Mouse (Mus musculus) liver, adult (tissue): ENCODE measurements around the gene Mast3.
A peak's percentile ranks its signal among the peaks of the same experiment; 100 is the strongest.

Experiments used
- GATA4 ChIP-seq: IDR thresholded peaks from 2 replicates; pipeline ENCODE4 v1.6.1; 2014; ENCODE audit warnings: mild to moderate bottlenecking, low read length; ENCODE audit not compliant: insufficient replicate concordance

The Mast3 gene

DNA sequence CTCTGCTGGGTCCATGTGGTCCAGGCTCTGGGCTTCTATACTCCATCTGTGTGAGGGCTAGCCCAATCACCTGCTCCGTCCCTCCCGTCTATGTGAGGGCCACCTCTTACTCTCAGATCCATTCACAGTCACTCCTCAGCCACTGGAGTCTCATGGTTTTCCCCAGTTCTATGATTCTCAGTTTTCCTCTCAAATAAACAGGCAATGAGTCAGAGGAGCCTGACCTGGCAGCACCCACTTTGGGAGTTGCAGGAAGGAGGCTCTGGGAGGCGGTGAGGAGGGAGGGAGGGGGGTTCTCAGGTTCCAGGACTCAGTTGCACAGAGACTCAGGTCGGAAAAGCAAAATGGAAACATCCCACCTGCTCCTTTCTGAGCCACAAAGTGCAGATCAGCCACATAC is 8.0 kb upstream of the Mast3 start:
- TF ChIP-seq GATA4, result no peak

DNA sequence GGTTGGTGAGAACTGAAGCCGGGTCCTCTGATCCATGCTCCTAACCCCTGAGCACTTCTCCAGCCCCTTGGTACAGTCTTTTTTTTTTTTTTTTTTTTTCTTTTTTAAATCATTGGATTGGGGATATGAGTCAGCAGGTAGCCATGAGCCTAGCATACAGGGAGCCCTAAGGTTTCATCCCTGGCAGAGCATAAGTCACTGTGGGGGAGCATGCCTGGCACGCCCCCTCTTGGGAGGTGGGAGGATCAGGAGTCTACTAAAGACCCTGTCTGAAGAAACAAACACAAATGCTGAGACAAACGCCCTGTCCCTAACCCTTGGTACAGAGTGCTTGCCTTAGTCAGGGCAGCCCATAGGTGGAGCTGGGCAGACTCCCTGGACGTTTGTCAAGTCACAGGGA is 7.2 kb upstream of the Mast3 start:
- no peak for TF ChIP-seq GATA4

DNA sequence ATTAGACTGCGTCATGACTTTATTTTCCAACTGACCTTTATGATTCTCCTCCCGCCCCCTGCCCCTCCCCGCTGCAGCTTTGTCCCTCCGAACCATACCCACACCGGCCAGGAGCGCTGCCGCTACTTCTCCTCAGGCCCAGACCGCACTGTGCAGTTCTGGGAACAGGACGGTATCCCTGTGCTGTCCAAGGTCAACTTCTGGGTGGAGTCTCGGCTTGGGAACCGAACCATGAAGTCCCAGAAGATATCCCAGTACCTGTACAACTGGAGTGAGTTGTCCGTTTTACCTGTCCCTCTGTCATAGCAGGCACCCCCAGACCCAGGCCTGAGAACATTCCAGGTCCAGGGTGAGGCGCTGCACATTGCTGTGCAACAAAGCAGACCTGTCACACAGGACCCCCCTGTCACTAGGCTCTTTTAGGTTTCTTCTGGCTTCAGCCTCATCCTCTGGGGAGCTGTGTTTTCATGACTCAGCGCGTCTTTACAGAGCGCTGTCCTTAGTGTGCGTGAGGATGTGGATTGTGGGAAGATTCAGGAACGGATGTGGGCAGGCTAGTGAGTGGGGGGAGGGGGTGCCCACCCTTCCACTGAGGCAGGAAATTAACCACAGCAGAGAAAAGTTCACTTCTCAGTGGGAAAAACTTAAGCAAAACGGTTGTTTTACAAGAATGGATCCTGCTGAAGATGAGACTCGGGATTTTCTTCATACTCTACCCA is 6.3 kb upstream of the Mast3 start:
- TF ChIP-seq GATA4, result no peak

DNA sequence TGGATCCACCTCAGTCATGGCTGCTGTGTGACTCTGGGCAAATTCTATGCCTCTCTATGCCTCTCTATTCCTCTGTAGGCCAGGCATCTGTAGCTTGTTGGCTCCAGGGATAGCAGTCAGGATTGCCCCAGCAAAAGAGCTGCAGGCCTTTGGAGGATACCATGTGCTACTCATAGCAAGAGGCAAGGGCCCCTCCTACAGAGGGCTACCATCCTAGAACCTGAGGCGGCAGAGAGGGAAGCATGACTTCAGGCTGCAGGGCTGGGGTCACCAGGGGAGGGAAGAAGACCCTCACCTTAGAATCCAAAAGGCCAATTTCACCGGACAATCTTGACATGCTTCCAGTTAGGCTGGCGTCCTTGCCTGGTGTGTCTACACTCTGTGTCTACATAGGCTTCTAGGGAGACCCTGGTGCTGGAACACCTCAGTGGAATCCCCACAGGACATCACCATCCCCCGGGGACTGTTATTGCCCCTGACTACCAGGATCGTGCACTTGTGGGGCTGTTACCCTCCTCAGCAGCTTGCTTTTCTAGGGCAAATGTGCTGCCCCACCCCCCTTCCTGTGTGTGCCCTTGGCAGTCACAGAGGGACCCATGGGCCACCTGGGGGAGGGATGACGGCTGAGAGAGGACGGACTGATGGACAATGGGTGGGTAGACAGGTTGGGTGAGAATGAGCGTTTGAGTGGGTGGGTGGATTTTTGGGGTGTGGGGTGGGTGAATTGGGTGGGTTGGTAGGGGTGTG is 4.3 kb upstream of the Mast3 start:
- TF ChIP-seq GATA4, result no peak

DNA sequence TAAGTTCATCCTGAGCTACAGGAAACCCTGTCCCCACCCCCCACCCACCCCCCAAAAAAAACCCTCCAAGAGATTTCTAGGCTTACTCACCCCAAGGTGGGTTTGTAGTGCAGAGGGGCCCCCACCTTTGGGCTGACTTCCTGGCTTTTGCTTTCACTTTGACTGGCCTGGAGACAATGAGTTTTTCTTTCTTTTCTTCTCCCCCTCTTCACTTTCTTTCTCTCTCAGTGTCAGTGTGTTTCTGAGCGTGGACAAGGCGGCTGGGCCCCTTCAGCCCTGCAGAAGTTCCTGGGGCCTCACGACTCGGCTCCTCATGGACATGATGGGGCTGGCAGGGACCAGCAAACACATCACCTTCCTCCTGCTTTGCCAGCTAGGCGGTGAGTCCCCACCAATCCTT is 3.4 kb upstream of the Mast3 start, which contains the start of gene Il12rb1:
Il12rb1 (plus strand) TSS at position 211 of the 400 bp plus-strand sequence.
- TF ChIP-seq GATA4, result no peak

DNA sequence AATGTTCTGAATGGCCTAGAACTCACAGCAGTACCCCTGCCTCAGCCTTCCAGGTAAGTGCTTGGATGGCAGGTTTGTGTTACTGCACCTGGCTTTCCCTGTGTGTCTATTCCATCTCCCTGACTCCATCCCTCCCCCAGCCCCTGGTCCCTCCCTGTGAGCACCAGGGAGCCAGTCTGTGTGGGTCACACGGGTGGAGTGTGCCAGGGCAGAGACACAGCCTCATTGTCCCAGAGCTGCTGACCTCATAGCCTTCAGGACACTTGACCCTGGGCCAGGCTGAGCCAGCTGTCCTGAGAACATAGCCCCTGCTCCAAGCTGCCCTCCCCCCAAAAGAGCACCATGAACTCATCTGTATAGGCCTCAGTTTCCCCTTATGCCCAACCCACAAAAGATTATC is 2.5 kb upstream of the Mast3 start:
- no peak for TF ChIP-seq GATA4

DNA sequence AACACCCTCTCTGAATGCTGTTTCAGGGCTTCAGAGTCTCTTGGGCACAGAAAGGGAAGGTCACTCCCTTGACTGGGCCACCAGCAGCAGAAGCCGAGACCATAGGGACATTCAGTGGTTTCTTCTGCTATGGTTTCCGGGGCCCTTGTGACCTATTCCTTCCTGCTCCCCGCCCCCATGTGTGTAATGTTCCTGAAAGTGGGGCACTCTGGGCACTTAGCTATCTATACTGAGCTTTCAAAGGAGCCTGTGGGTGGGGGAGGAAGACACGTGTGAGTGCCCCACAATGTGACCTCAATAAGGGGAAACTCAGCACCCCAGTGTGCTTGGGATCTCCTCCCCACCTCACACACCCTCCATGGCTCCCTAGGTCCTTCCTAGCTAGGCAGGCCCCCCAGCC is 1.7 kb upstream of the Mast3 start:
- no peak for TF ChIP-seq GATA4

DNA sequence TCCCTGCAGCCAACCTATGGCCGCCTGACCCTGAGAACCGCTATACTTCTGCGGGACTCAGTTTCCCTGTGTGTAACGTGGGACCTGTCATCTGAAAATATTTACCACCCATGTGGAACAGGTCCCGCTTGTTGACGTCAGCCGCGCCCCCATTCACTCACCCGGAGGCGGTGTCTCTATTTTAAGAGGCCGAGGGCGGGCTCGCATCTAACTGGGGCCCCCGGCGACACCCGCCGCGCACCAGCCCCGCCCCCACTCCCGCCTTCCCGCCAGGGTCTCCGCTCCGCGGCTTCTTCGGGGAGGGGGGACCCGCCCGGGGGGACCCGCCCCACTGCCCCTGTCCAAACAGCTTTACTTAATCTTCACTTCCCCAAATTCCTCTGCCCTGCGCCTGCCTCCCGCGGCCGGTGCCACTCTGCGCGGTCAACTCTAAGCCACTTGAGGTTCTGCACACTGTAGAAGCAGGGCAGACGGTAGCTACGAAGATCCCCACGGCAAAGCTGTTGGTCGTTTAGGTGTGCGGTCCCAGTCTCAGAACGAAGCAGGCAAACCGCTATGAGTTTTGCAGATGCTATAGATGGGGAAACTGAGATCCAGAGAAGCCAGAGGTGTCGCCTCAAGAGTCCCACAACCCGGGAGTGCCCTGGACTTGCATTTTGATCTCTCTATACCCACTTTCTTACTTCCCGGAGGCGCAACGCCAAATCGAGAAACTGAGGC is 933 bp downstream of the Mast3 start:
- no peak for TF ChIP-seq GATA4

DNA sequence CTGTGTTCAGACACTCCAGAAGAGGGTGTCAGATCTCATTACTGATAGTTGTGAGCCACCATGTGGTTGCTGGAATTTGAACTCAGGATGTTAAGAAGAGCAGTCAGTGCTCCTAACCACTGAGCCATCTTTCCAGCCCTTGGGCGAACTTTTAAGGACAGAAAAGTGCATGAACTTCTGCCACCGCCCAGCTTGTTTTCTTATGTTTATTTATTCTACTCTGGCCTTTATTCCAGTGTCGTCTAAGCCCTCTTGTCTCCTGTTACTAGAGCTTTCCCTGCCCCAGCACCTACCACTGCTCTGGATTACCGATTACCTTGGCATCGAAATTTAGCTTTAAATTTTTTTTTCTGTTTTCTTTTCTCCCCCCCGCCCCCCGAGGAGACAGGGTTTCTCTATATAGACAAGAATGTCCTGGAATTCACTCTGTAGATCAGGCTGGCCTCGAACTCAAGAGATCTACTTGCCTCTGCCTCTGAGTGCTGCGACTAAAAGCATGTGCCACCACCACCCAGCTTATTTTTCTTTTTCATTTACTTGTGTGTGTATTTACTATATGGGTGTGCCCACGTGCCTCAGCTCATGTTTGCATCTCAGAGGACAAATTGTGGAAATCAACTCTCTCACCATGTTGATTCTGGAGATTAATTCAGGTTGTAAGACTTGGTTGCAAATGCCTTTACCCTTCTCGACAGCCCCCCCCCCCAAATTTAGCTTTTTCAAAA is 1.9 kb downstream of the Mast3 start:
- TF ChIP-seq GATA4, result no peak

DNA sequence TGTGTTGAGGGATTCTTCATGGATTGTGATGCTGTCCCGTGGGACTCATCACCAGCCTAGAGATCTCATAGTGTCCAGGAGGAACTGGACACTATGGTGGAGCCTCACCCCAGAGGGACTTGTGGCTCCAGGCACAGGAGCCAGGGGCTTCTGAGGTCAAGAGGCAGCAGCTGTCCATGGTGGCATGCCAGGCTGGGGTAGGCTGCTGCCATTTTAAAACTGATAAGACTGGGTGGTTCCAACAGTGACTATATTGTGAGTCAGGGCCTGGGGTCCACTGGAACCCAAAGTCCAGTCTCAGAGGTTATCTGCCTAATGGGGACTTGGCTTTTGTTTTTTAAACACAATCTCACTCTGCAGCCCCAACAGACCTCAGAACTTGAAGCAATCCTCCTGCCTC is 3.0 kb downstream of the Mast3 start:
- TF ChIP-seq GATA4, result no peak

DNA sequence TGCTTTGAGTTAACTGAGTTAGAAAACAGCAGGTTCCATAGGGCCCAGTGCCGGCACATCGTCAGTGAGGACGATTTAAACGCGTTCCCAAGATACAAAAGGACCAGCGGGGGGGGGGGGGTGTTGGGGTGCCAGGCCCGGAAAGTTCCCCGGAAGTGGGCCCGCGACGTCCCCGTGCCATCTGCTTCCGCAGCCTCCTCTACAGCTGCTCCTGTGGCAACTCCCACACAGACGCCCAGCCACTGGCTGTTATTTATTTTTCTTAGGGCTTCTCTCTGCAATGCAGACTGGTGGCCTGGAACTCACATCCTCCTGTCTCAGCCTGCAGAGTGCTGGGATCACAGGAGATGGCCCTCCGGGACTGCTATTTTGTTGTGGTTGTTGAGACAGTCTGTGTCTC is 3.7 kb downstream of the Mast3 start:
- TF ChIP-seq GATA4, result no peak

DNA sequence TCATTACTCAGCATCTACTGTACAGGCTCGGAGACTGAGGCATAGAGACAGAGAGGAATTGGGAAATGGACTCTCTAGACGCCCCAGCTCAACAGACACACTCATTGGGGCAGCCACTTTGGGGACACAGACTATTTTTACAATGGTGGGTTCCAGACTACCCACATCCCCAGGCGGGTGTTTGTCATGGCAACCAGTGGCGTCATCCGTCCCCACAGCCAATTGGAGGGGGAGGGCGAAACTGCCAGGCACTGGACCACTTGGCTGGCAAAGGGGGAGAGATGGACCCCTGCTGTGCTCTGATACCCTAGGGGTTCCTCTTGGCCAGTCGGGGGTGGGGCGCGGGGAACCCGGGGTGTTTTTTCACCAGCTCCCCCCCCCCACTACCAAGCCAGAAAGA is 4.2 kb downstream of the Mast3 start:
- TF ChIP-seq GATA4, result no peak

DNA sequence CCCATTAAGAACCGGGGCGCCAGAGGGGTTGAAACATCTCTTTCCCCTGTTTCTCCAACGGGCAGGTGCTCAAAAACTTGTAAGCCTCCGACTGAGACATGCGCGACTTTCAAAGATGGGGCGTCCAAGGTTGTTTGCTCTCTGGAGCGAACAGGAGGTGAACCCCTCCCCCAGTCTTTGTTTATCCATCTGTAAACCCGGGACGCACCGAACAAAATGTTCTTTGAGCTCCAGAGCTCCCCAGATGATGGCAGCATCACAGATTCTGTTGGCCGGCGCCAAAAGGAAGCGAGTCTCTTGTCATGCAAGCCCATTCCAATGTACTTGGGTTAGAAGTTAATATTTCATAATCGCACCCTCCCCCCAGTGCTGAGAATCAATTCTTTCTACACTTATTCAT is 6.6 kb downstream of the Mast3 start:
- peak; percentile 15; the same call in 1 of the 2 replicates for TF ChIP-seq GATA4

DNA sequence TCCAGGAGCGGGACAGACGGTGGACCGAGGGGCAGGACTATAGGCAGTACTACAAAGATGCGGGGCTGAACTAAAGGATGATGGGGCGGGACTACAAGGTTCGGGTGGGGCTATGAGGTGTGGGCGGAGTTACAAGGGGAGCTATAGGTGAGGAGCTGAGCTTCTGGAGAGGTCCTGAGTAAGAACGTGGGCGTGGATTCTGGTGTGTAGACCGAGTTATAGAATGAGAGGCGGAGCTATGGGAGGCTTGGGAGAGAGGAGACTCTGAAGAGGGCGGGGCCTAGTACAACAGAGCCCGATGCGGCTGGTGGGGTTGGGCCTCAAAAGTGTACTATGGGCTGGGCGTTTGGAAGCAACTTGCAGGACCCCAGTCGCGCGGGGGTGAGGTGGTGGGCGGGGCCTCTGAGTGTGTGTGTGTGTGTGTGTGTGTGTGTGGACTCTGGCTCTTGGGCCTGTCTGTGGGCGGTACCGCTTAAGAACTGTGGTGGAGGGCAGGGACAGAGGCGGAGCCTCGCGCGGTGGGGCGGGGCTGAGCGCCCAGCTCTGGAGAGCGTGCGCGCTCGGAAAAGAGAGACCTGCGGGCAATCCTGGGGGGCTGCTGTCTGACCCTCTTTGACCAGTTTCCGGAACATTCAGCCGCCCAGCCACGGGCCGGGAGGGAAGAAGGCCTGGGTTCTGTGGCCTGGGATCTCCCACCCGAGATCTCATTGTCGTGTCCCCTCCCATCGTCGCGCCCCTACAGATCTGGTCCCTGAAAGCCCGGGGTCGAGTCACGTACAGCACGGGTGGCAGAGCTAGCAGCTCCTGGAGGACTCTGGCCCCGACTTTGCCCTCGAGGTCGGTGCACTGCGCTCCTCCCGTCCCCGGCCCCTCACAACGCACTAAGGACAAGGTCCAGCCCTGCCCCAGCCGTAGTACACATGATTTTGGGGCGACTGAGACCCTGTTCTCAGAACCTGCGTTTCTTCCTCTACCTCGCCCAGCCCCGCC is 7.5 kb downstream of the Mast3 start:
- no peak for TF ChIP-seq GATA4
